Mouse (Mus musculus): ENCODE measurements around the gene Cep350.

DNA sequence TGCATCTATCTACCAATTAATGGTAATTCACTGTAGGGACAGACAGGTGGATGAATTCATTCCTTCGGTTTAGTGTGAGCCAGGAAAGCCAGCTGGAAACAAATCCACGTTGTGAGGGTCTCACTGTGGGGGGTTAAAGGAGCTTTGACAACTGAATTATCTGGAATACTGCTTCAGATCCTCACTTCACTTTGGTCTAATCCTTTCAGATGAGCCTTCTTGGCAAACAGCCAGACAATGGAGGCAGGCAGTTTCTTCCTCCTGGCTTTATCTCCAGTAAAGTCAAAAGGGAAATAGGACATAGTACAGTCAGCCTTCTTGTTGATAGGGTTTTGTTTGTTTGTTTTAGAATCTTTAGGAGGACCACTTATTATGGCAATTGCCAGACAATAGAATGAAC lies 16.3 kb upstream of the Cep350 start:
- no peak for TF ChIP-seq POLR2A (IDR thresholded peaks at IDR 0.05; ENCODE audit: borderline replicate concordance, extremely low read depth, low read depth, low read length)
- no peak for TF ChIP-seq CTCF (IDR thresholded peaks at IDR 0.05; ENCODE audit: insufficient read depth, low read length)
